Mouse (Mus musculus): Measurements from ENCODE around the gene Dcun1d5. TPM values are rescaled to one million over a fixed set of nuclear protein-coding genes. Genes with fewer than 3 reads are reported as not detected.
"Not testable (repeated sequence)": the region's sequence is repeated elsewhere in the genome, so short reads cannot be mapped to it uniquely, and the experiment has no call there.

The Dcun1d5 gene
- 10 to 100 TPM; 71.0 to 75.0 TPM for total RNA-seq (2021)
- long read RNA-seq, experiment 1, transcript Dcun1d5-202 (8 exons, 2,421 nt) = major isoform, 68 of 127 reads
- long read RNA-seq, experiment 1, partial matches to known transcripts = 51 of 127 reads
- long read RNA-seq, experiment 1, other reads (novel, unspliced or antisense) = 8 of 127 reads
- long read RNA-seq, experiment 2, transcript Dcun1d5-202 (8 exons, 2,421 nt) = major isoform, 58 of 106 reads
- long read RNA-seq, experiment 2, partial matches to known transcripts = 21 of 106 reads
- long read RNA-seq, experiment 2, other reads (novel, unspliced or antisense) = 26 of 106 reads

DNA sequence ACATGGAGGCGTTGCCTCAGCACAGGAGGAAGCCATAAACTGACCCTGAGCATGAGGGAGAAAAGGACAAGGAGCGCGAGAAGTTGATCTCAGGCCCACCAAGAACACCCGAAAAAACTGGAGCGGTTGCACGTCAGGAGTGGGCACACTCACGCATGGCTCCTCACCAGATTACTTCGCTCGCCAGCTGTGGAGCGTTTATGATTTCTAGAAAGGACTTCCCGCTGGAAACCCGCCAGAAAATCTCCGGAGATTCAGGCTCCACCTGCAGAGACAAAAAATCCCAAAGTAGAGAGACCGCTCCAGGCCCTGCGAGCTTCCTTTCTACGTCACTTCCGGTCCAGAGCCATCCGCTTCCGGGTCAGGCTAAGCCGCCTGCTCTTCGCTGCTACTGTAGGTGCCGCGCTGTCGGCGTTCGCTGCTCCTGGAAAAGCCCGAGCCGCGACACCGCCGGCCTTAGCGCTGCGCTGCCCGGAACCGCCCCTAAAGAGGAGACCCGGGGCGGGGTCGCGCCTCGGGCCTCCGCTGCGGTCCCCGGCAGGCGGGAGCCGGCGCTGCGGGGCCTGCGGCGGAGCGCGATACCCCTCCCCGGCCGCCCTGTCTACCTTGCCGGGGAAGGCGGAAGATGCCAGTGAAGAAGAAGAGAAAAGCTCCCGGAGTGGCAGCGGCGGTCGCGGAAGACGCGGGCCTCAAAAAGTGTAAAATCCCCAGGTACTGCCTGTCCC lies at the start of gene Dcun1d5, which contains the start of gene Dync2h1:
TSS of gene Dcun1d5 (plus strand) at position 349 of the 725 bp plus-strand sequence.
TSS of gene Dync2h1 (minus strand) at position 275 of the 725 bp plus-strand sequence.
- DNase-seq (ENCODE audit: low spot score in 2 of 2) = peak; percentile 93

DNA sequence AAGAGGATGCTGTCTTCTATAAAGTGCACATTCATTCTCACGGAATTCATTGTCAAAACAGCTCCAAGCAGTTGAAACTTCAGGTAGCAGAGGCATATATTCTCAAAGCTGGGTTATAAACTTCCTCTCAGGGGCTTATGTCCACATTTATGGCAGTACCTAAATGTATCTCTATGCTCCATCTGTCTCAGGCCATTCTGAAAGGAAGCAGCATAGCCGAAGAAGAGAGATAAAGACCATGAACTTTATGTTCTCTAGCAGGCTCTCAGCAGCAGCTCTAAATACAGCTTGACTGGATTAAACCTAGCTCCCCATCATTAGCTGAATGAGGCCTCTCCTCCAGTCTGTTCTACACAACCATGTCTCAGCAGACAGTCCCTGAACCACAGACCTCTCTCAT lies 29.9 kb upstream of the Dcun1d5 start:
- no peak for DNase-seq (ENCODE audit: low spot score in 2 of 2)

DNA sequence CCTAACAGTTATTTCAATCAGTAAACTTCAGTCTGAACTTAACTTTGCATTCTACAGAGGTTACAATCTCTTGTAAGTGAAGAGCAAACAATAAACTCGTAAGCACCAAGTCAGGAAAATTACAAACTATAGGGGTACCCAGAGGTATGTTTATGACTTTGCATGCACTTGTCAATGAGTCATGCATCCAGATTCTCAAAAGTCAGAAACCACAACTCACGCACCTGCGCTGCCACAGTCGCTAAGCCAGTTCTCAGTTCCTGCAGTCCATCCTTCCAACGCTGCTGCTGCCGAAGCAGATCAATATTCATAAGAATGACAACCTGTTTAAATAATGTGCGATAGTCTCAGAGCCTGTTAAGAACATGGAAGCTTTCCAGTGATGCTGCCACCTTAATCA lies 25.7 kb upstream of the Dcun1d5 start:
- no peak for DNase-seq (ENCODE audit: low spot score in 2 of 2)

DNA sequence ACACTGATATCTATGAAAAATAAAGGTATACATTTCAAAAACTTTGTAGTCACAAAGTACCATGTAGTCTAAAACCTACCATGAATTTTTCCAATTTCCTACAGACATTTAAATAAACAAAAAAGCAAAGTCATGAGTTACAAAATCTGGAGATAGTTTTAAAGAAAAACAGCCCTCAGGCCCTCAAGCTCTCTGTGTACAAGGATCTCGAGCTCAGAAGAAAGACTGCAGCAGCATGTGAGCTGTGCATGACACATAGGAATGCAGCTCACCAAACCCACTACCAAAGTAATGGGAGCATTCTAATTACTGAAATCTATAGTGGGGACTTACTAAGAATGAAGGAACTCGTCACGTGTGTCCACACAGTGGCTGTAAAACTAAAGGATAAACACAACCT lies 24.6 kb upstream of the Dcun1d5 start:
- DNase-seq (ENCODE audit: low spot score in 2 of 2) = no peak

DNA sequence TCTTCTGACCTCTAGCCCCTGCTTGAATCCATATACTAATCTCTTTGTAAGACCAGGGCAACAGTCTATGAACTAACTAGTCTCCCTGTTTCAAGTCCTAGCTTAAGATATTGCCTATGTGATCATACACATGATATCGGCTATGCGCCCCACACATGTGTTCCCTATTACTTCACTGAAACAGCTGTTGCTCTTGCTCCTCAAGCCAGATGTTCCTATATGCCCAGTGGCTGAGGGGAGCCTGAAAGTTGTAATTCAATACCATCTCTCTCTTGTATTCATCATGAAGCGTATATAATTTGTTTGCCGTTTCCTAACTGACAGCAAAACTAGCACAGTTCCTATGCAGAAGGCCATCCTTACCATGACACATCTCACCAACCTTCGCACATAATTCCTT lies 23.6 kb upstream of the Dcun1d5 start:
- DNase-seq (ENCODE audit: low spot score in 2 of 2) = no peak

DNA sequence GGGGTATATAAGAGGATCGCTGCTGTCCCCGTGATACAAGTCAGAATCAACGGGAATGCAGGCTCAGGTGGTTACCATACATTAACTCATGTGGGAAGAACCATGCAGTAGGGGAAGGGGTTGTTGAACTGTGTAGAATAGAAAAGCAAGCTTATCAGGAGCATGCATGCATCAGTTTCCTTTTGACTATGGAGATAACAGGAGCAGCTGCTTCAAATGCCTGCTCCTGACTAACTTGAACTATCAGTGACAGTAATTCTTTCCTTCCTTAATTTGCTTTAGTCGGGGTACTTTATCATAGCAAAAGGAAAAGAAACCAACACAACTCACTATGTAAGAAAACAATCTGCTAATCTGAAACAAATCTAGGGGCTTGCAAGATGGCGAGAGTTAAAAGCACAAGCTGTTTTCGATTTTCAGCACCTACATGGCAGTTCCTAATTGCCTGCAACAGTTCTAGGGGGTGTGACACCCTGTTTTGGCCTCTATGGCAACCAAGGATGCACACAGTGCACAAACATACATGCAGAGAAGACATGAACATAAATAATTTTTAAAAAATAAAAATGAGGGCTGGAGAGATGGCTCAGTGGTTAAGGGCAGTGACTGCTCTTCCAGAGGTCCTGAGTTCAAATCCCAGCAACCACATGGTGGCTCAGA lies 16.9 kb upstream of the Dcun1d5 start:
- DNase-seq (ENCODE audit: low spot score in 2 of 2) = no peak

DNA sequence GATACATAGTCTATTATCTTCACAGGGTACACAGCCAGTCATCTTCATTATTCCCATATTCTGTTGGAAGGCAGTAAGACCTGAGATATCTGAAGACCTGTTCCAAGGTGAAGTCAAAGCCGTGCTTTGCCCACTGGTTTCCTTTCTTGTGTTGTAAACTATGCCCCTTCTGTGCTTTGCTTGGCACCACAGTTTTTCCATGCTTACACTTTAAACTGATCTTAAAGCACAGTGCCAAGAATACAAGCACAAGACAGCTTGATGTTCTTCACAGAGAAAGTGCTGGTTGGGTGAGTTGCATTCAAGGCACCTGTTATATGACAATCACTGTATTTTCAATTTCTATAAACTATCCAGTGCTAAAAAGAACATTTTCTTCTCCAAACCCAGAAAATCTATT lies 10.6 kb upstream of the Dcun1d5 start:
- DNase-seq (ENCODE audit: low spot score in 2 of 2) = no peak

DNA sequence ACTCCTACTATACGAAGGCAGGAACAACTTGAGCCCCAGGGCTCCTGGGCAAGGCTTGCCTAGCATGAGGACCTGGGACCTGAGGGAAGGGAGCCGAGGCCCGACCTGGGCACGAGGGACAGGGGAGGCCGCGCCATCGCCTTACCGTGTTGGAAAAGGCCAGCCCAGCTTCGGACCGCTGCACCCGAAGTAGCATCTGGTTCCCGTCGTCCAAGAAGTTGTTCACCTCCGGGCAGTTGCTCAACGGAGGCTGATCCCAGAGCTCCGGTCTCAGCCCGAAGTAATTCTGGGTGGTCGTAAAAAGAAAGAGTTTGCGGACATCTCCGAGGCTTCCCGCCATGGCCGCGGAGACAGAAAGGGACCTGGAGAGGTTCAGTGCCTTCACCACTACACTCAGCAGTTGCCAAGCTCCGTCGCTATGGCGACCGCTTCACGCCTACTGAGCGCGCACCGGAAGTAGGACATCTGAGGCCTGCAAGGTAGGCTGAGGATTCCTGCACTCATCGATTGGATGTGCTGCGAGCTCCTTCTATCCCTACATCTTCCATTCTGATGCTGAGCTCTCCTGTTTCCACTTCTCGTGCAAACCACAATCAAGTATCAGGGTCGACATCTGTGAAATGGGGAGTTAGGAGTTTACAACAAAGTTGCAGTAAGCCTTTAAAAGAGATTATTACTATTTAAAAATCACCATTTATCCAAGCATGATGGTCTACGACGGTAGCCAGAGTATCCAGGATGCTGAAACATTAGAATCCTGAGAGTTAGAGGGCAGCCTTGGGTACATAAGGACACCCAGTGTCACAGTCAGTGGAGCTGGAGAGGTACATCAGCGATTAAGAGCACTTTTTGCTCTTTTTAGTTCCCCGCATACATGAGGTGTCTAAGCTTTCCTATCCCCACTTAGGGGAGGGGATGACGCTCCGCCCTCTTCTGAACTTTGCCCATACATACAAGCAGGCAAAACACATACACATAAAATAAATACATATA lies 7.4 kb upstream of the Dcun1d5 start:
- DNase-seq (ENCODE audit: low spot score in 2 of 2) = peak; percentile 91 to 96

DNA sequence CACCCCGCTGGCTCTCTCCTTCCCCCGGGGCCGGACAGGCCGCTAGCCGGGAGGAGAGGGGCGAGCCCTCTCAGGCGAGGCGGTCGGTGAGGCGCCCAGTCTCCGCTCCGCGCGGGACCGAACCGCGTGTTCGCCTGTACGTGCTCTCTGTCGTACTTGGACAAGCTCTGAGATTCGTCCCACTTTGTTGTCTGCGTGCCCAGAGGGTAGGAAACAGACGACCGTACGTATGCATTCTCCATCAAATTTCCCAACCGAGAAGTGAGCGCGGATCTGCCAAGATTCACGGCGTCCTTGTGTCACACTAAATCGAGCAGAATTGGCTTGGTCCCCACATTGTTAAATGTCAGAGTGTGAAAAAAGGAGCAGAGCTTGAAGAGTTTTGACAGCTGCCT lies 574 bp downstream of the Dcun1d5 start:
- DNase-seq (ENCODE audit: low spot score in 2 of 2) = peak in 1 of 2 experiments; percentile 26

DNA sequence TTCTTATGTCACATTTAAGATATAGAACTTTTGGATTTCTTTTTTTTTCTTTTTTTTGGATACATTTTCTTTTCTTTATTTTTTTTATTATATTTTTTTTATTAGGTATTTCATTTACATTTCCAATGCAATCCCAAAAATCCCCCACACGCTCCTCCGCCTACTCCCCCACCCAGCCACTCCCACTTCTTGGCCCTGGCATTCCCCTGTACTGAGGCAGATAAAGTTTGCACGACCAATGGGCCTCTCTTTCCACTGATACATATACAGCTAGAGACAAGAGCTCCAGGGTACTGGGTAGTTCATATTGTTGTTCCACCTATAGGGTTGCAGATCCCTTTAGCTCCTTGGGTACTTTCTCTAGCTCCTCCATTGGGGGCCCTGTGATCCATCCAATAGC lies 6.4 kb downstream of the Dcun1d5 start:
- DNase-seq (ENCODE audit: low spot score in 2 of 2) = not testable (repeated sequence)

DNA sequence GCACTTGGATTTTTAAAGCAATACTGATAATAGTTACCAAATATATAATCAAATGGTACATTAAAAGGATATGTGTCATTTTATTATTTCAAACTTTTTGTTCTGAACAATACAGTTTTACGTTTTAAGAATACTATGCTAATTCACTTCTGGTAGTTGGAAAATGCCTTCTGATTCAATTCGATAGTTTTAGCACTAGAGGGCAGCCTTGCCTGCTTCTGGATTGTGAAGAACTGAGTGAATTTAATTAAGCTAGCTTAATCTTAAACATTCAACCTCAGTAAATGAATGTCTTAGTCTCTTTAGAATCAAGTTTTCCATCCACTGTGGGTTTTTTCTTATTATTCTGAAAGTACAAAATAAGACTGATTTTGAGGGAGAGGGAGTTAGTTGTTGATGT lies 31.9 kb downstream of the Dcun1d5 start:
- DNase-seq (ENCODE audit: low spot score in 2 of 2) = no peak

DNA sequence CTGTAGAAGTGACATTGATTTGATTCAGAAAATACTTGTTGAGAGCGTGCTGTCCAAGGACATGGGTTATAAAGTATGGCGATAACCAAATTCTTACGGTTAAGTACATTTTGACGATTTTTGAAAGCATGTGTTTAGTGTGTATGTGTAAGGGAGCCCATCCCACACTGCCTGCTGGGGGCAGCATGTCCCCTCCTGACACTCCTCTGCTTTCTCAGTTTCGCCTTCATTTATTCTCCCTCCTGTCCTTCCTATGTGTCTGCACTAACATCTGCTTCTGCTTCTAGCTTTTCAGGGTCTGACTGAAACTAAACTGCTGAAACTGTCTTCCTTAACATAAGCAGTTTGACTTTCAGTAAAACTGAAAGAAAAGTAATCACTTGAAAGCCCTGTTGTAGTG lies 36.7 kb downstream of the Dcun1d5 start:
- DNase-seq (ENCODE audit: low spot score in 2 of 2) = no peak

DNA sequence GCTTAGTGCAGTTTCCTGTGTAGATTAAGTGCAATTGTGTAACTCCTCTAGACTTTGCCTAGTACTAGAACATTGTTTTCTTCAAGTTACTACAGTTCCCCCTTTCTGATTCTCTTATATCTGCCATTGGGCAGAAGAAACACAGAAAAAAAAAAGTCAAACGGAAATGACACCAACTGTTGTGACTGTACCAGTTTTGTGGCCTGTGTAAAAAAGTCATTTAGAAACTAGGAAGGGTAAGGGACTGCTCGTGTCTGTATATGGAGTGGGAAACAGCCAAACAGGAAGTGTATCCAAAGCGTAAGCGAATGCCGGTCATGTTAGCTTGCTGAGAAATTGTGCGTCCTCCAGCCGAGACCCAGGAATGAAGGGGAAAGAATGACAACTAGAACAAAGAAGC lies 37.1 kb downstream of the Dcun1d5 start:
- no peak for DNase-seq (ENCODE audit: low spot score in 2 of 2)

DNA sequence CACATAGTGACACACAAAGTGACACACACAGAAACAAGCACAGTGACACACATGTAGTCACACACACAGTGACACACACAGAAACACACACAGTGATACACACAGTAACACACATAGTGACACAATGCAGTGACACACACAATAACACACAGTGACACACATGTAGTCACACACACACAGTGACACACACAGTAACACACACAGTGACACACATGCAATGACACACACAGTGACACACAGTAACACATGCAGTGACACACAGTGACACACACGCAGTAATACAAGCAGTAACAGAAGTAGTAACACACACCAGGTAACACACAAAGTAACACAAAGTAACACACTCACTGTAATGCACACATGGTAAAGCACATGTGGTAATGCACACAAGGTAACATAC lies 54.3 kb downstream of the Dcun1d5 start:
- no peak for DNase-seq (ENCODE audit: low spot score in 2 of 2)

DNA sequence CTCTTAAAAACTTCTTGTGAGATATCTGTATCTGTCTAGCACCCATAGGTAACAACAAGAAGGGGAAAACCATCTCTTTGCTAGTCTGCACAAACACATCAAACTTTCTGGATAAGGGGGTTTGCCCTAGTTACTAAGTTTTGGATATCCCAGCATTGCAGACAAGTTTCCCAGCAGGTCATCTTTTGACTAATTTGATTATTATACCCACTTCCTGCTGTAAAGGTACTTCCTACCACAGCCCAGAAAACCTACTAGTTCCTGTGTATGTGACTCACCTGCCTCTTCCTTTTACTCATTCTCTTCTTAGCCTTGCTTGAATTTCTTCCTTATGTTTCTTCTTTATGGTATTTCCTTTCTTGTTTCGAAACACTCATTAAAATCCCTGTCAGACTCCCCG lies 55.6 kb downstream of the Dcun1d5 start:
- DNase-seq (ENCODE audit: low spot score in 2 of 2) = no peak

DNA sequence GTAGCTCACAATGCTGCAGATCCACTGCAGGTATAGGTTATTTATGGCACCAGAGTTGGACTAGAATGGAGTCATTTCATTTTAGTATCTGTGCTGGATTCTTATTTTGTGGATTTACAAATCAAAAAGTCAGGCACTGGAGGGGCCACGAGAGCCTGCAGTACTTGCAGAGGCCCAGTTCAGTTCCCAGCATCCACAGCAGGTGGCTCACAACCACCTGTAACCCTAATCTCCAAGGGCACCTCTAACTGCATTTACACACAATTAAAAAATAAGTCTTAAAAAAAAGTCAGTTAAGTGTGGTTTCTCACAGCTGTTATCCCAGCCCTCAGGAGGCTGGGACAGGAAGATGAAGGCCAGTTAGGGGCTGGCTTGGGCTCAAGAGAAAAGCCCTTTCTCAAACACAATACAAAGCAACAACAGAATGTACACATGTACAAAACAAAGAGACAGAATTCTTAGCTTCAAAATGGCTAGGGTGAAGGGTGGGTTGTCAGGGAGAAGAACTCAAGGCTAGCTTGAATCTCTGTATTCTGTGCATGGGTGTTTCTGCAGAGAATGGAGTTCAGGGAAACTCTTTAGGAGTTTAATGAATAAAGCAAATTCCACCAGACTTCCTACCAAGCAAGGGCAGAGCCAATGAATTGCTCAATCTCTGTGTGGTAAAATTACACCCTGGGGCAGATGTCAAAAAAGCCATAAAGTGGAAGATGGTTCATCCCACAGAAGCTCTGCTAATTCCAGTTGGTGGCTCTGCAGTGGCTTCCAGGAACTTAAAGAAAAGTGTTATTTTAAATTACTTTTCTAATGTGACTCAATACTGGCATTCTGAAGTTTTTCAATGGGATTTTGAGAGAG lies 68.7 kb downstream of the Dcun1d5 start:
- DNase-seq (ENCODE audit: low spot score in 2 of 2) = no peak
